In genomic region chr6:56616982-56617613, GRCm38 (mm10) we compare ENCODE assay signal across 7 mouse cellular contexts. TPM values are rescaled to one million over a fixed set of nuclear protein-coding genes. Genes with fewer than 3 reads are reported as not detected.
A peak's percentile ranks its signal among the peaks of the same experiment; 100 is the strongest.
DNase-seq lines count a peak whose midpoint lies in the region; ATAC-seq lines count a peak whose summit lies in the region.

No protein-coding gene starts in this region.

- peak overlapping the region; percentile 11; the same call in 1 of the 2 replicates for H3K4me2 ChIP-seq in heart, embryonic 14.5 days (ENCODE audit: low read length)

- H3K9me3 ChIP-seq in heart, embryonic 14.5 days (ENCODE audit: control insufficient read depth, low read length) = no peaks in the 10 kb centered on the region

- no peak overlapping the region for H3K4me3 ChIP-seq in heart, embryonic 14.5 days (ENCODE audit: control insufficient read depth in 1 of 2, insufficient read depth in 1 of 2, low read depth in 1 of 2, low read length in 2 of 2)

- H3K9ac ChIP-seq in heart, embryonic 14.5 days (ENCODE audit: low read length) = no peak overlapping the region

- peak; percentile 5 for DNase-seq in NIH3T3 (ENCODE audit: low read depth)
- peak; percentile 83 for DNase-seq in embryo, embryonic 11 days
- DNase-seq in kidney, postnatal 10 days = peak; percentile 81
- DNase-seq in mesoderm, embryonic 11.5 days (ENCODE audit: low read depth, low spot score) = peak; percentile 77
- DNase-seq in right cerebral cortex, adult 18-20 months = no peak

- peak overlapping the region; percentile 46 to 75 for H3K27ac ChIP-seq in heart, embryonic 14.5 days (replicated peaks in 1 of 2; ENCODE audit: control insufficient read depth in 1 of 2, insufficient read depth in 1 of 2, low read depth in 2 of 2, low read length in 2 of 2)

- peak; percentile 54; the same call in 1 of the 2 replicates for ATAC-seq in heart, embryonic 14.5 days (ENCODE audit: insufficient number of reproducible peaks, insufficient read depth, low FRiP score, low read depth)
- ATAC-seq in activated CD4-positive, CD25-positive, alpha-beta regulatory T cell, adult 4 months = no peak

- WGBS in heart, embryonic 14.5 days = 25% methylated on average over 7 of the region's 7 CpGs

- peaks cover 5 to 9% of the 10 kb centered on the region in 2 experiments; a peak in 2 of 4 replicates for H3K4me1 ChIP-seq in heart, embryonic 14.5 days (ENCODE audit: control insufficient read depth in 2 of 2, insufficient read depth in 2 of 2, low read length in 2 of 2)

- H3K27me3 ChIP-seq in heart, embryonic 14.5 days (ENCODE audit: control insufficient read depth, insufficient read depth, low read length) = no peaks in the 10 kb centered on the region

- no peaks in the 10 kb centered on the region for H3K36me3 ChIP-seq in heart, embryonic 14.5 days (ENCODE audit: control insufficient read depth, insufficient read depth, low read length)

RNA-seq across cellular contexts. Expression of gene Pde1c, which starts 48.2 kb away (rescaled TPM):
- 11.1 and 12.2 TPM in 2 replicates for polyA plus RNA-seq in heart, embryonic 14.5 days (2014; fragmentation: Nextera tagmentation; extraction: Ambion mirVana)
- under 1 TPM; 0.14 to 0.44 TPM for polyA plus RNA-seq in activated CD4-positive, CD25-positive, alpha-beta regulatory T cell, adult 4 months (2017; shearing (Covaris generic))
